Mouse (Mus musculus) lung, adult 2 months (tissue): ENCODE measurements around the gene B4galnt3.

Experiments
- CTCF ChIP-seq: fragments of 200-500 bp; IDR thresholded peaks from 2 replicates; pipeline ENCODE4 v1.5.1; 2011; ENCODE audit warnings: mild to moderate bottlenecking, low read length, control low read depth; ENCODE audit not compliant: insufficient read depth
- POLR2A ChIP-seq: fragments of 200-500 bp; IDR thresholded peaks from 2 replicates; pipeline ENCODE4 v1.6.1; 2011; ENCODE audit warnings: low read depth, mild to moderate bottlenecking, control low read depth, low read length, borderline replicate concordance; ENCODE audit errors: extremely low read depth

GRCm38 (mm10) chr6:120309787-120310186 lies 15.4 kb upstream of the B4galnt3 start:
- TF ChIP-seq CTCF = no peak
- no peak for TF ChIP-seq POLR2A
